Mouse (Mus musculus) liver, embryonic 14.5 days (tissue): Measurements from ENCODE around the gene Tmem121. TPM values are rescaled to one million over a fixed set of nuclear protein-coding genes. Genes with fewer than 3 reads are reported as not detected.

ENCODE experiments used
- ATAC-seq: fragments of 200-750 bp; cut with Nextera tagmentation; 2 replicates; pipeline ENCODE4 v1.8.0; 2017; ENCODE audit warnings: moderate number of reproducible peaks, mild to moderate bottlenecking, moderate library complexity; ENCODE audit not compliant: insufficient read depth
- DNase-seq, 3 experiments: peaks; one replicate each; pipeline ENCODE4 v3.0.0-alpha.2; 2012 to 2013; ENCODE audit warnings: low read depth in 3 of 3, low spot score in 3 of 3
- H3K27ac ChIP-seq: fragments of 300-500 bp; sonication (generic); 2 replicates; pipeline ENCODE4 v1.5.1; 2014; ENCODE audit warnings: moderate library complexity, mild to moderate bottlenecking, control low read depth, inconsistent platforms
- H3K27me3 ChIP-seq: fragments of 300-500 bp; sonication (generic); 2 replicates; pipeline ENCODE4 v1.6.1; 2014; ENCODE audit warnings: mild to moderate bottlenecking, low read length, moderate library complexity; ENCODE audit not compliant: control insufficient read depth, insufficient read depth
- H3K36me3 ChIP-seq: fragments of 300-500 bp; sonication (generic); replicated peaks from 2 replicates; pipeline ENCODE4 v1.6.1; 2014; ENCODE audit warnings: low read depth; ENCODE audit not compliant: control insufficient read depth, insufficient read depth
- H3K4me1 ChIP-seq, 2 experiments: fragments of 200-500 bp in 1 of 2; fragments of 300-500 bp in 1 of 2; sonication (generic) in 1 of 2; replicated peaks; 2 replicates each; pipeline ENCODE4 v1.6.1; 2012 to 2014; ENCODE audit warnings: antibody characterized with exemption in 1 of 2, inconsistent platforms in 1 of 2, low read length in 1 of 2; ENCODE audit not compliant: control insufficient read depth in 2 of 2, insufficient read depth in 2 of 2
- H3K4me2 ChIP-seq: fragments of 300-500 bp; sonication (generic); 2 replicates; pipeline ENCODE4 v1.6.1; 2014; ENCODE audit warnings: low read depth, mild to moderate bottlenecking, control low read depth, moderate library complexity
- H3K4me3 ChIP-seq, 2 experiments: fragments of 200-500 bp in 1 of 2; fragments of 300-500 bp in 1 of 2; sonication (generic) in 1 of 2; 2 replicates each; pipeline ENCODE4 v1.5.1; 2012 to 2014; ENCODE audit warnings: low read depth in 2 of 2, low read length in 2 of 2, mild to moderate bottlenecking in 2 of 2, control low read depth in 1 of 2, inconsistent platforms in 1 of 2, moderate library complexity in 1 of 2; ENCODE audit not compliant: insufficient read depth in 1 of 2
- H3K9ac ChIP-seq: fragments of 300-500 bp; sonication (generic); replicated peaks from 2 replicates; pipeline ENCODE4 v1.6.1; 2014; ENCODE audit warnings: mild to moderate bottlenecking, control low read depth, moderate library complexity
- H3K9me3 ChIP-seq: fragments of 300-500 bp; sonication (generic); 2 replicates; pipeline ENCODE4 v1.6.1; 2016; ENCODE audit warnings: low read length, mixed read lengths; ENCODE audit not compliant: control insufficient read depth
- CTCF ChIP-seq: IDR thresholded peaks from 2 replicates; pipeline ENCODE4 v1.5.1; 2016; ENCODE audit warnings: antibody characterized with exemption, low read depth, control low read depth
- EP300 ChIP-seq: IDR thresholded peaks from 2 replicates; pipeline ENCODE4 v1.6.1; 2016; ENCODE audit warnings: antibody characterized with exemption, low read depth
- WGBS: fragments of 180-500 bp; shearing (Covaris S2); extraction: QIAGEN DNeasy Blood & Tissue Kit; methylation state at CpG from one replicate; pipeline ENCODE4 v1.1.7; 2014; ENCODE audit not compliant: insufficient replicate concordance; 5-methylcytosine and 5-hydroxymethylcytosine counted together
- polyA plus RNA-seq, 2 experiments: library from polyadenylated mRNA; depleted of rRNA in 1 of 2; stranded (reverse) in 1 of 2; unstranded in 1 of 2; fragments of >200 nt; fragmentation: Nextera tagmentation in 1 of 2; extraction: Ambion mirVana in 1 of 2; gene quantifications; 2 replicates each; pipeline versions ENCODE4 v1.2.1 to v1.2.3; 2012 to 2014

Tmem121 gene
- polyA plus RNA-seq (2012; rRNA removed) (0.29 and 0.54 TPM in 2 replicates), polyA plus RNA-seq (2014; fragmentation: Nextera tagmentation; extraction: Ambion mirVana) (0.11 TPM in 1 of 2 replicates, not detected in the other)

GRCm38 (mm10) chr12:113185442-113186291, at the start of gene Tmem121:
Gene Tmem121, plus strand, starts transcription at chr12:113185930.
- Histone ChIP-seq H3K9ac (no peak within 1 kb of the TSS), H3K36me3 (no peaks in the 10 kb centered on the region), H3K4me2 (peak within 1 kb of the TSS; percentile 48), H3K27me3 (peaks cover 34% of the 10 kb centered on the region), H3K4me1 (no peaks in the 10 kb centered on the region), H3K4me3 (peak within 1 kb of the TSS; percentile 11 to 39; a peak in 3 of 4 replicates), H3K27ac (no peak within 1 kb of the TSS), H3K9me3 (no peaks in the 10 kb centered on the region)
- TF ChIP-seq EP300 (no peak), CTCF (no peak)
- 4% methylated on average over 58 of the region's 63 CpGs for WGBS
- ATAC-seq (no peak), DNase-seq (no peak)

DNA sequence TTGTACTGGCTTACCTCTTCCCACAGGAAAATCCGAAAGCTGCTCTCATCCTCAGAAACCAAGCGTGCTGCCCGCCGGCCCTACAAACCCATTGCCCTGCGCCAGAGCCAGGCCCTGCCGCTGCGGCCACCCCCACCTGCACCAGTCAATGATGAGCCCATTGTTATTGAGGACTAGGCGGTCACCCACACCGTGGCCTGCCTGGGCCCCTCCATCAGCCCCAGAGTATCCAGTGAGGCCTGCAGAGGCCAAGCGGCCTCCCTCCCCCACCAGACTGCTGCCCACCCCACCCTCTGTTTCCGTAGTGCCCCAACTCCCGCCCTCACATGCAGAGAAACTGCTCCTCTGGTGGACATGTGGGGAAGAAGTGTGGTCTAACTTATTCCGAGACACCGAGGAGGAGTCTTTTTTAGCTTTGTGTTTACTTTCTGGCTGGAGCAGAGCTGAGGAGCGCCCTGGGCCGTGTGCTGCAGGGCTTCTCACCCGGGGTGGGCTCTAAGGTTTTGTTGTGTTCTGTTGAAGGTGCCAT, 49.2 kb upstream of the Tmem121 start:
- TF ChIP-seq CTCF (no peak), EP300 (no peak)
- no peaks in the 10 kb centered on the region for H3K9me3 ChIP-seq
- peaks cover 11% of the 10 kb centered on the region for H3K27me3 ChIP-seq
- no peak overlapping the region for H3K4me2 ChIP-seq
- DNase-seq (no peak), ATAC-seq (no peak)
- H3K27ac ChIP-seq: no peak overlapping the region
- peaks cover 11 to 12% of the 10 kb centered on the region in 2 experiments for H3K4me1 ChIP-seq
- H3K4me3 ChIP-seq: no peak overlapping the region
- no peak overlapping the region for H3K9ac ChIP-seq
- 83% methylated on average over 17 of the region's 17 CpGs for WGBS
- H3K36me3 ChIP-seq: peaks cover 27% of the 10 kb centered on the region

GRCm38 (mm10) chr12:113137260-113138213, 48.2 kb upstream of the Tmem121 start:
- Histone ChIP-seq H3K9me3 (no peaks in the 10 kb centered on the region), H3K9ac (no peak overlapping the region), H3K4me1 (peaks cover 11 to 12% of the 10 kb centered on the region in 2 experiments), H3K27me3 (peaks cover 21% of the 10 kb centered on the region), H3K4me3 (no peak overlapping the region), H3K27ac (no peak overlapping the region), H3K4me2 (no peak overlapping the region), H3K36me3 (peaks cover 21% of the 10 kb centered on the region)
- TF ChIP-seq EP300: no peak
- no peak for TF ChIP-seq CTCF
- DNase-seq (no peak), ATAC-seq (no peak)
- WGBS: 73% methylated on average over 18 of the region's 18 CpGs

DNA sequence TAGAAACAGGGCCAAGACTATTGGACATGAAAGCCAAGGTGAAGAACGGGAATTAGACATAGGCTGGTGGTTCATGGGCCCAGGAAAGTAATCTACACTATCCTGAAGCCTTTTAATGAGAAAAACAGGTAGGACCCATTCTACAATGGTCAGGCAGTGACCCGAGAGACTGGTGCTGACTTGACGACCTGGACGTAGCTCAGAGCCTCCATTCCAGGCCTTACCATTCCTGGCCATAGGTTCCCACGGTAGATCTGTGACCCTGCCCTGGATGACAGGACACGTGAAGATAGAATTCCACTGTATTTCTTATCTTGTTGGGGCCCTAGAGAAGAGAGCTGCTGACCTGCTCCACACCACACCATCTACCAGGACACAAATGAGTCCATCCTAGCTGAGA, 47.4 kb upstream of the Tmem121 start:
- Histone ChIP-seq H3K27me3 (peaks cover 24% of the 10 kb centered on the region), H3K9me3 (no peaks in the 10 kb centered on the region), H3K4me1 (peaks cover 13 to 15% of the 10 kb centered on the region in 2 experiments), H3K36me3 (peaks cover 16% of the 10 kb centered on the region), H3K9ac (no peak overlapping the region), H3K27ac (no peak overlapping the region), H3K4me3 (no peak overlapping the region), H3K4me2 (no peak overlapping the region)
- no peak for TF ChIP-seq EP300
- TF ChIP-seq CTCF: no peak
- ATAC-seq: no peak
- 57% methylated on average over 6 of the region's 6 CpGs for WGBS
- DNase-seq: no peak
